Mouse (Mus musculus): Measurements from ENCODE around the gene Kif5c. TPM values are rescaled to one million over a fixed set of nuclear protein-coding genes. Genes with fewer than 3 reads are reported as not detected.

Kif5c gene
- polyA plus RNA-seq, 1 experiment from 2014 or later: 153 TPM

GRCm38 (mm10) chr2:49816549-49816948 lies 197.5 kb downstream of the Kif5c start:
- Histone ChIP-seq H3K4me2 (replicated peaks) (no peak overlapping the region), H3K36me3 (no peaks in the 10 kb centered on the region), H3K9me3 (replicated peaks) (no peaks in the 10 kb centered on the region), H3K4me1 (peaks cover 7% of the 10 kb centered on the region), H3K27ac (no peak overlapping the region), H3K4me3 (no peak overlapping the region), H3K27me3 (0 out of 2 replicates have a peak, but pooled peaks cover 3% of the 10 kb centered on the region), H3K9ac (no peak overlapping the region)
- no peak for ATAC-seq (ENCODE audit: low FRiP score)
- WGBS: 90% methylated on average over 5 of the region's 5 CpGs

GRCm38 (mm10) chr2:49817151-49817550 lies 198.1 kb downstream of the Kif5c start:
- ATAC-seq (ENCODE audit: low FRiP score): no peak
- H3K4me3 ChIP-seq: no peak overlapping the region
- H3K9me3 ChIP-seq (replicated peaks): no peaks in the 10 kb centered on the region
- 0 out of 2 replicates have a peak, but pooled peaks cover 3% of the 10 kb centered on the region for H3K27me3 ChIP-seq
- WGBS: 87% methylated on average over 3 of the region's 3 CpGs
- H3K27ac ChIP-seq: no peak overlapping the region
- H3K9ac ChIP-seq: no peak overlapping the region
- H3K4me2 ChIP-seq (replicated peaks): no peak overlapping the region
- no peaks in the 10 kb centered on the region for H3K36me3 ChIP-seq
- H3K4me1 ChIP-seq: 0 out of 2 replicates have a peak, but pooled peaks cover 2% of the 10 kb centered on the region

DNA sequence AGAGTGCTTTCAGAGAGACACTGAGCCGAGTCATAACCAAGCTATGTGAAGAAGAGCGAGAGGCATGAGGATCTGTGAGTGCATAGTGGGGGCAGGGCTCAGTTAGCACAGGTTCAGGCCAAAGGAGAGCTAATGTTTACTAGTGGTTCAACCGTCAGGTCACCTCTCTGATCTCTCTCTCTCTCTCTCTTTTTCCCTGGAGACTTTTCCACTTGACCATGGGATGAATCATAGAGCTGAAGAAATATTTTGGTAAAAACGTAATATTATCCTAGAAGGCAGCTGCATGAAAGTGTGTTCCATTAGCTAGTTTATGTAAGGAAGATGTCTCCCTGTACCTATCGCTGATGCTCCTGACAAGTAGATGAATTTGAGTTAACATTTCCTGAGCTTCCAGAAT lies 199.0 kb downstream of the Kif5c start:
- Histone ChIP-seq H3K27me3 (0 out of 2 replicates have a peak, but pooled peaks cover 3% of the 10 kb centered on the region), H3K4me1 (no peaks in the 10 kb centered on the region), H3K36me3 (no peaks in the 10 kb centered on the region), H3K9ac (no peak overlapping the region), H3K9me3 (replicated peaks) (no peaks in the 10 kb centered on the region), H3K27ac (no peak overlapping the region), H3K4me2 (replicated peaks) (no peak overlapping the region), H3K4me3 (no peak overlapping the region)
- 92% methylated on average over 5 of the region's 5 CpGs for WGBS
- ATAC-seq (ENCODE audit: low FRiP score): no peak

GRCm38 (mm10) chr2:49822312-49822711 lies 203.2 kb downstream of the Kif5c start:
- Histone ChIP-seq H3K27me3 (no peaks in the 10 kb centered on the region), H3K9me3 (replicated peaks) (no peaks in the 10 kb centered on the region), H3K4me3 (no peak overlapping the region), H3K4me2 (replicated peaks) (no peak overlapping the region), H3K4me1 (no peaks in the 10 kb centered on the region), H3K36me3 (no peaks in the 10 kb centered on the region), H3K27ac (no peak overlapping the region), H3K9ac (no peak overlapping the region)
- WGBS: 86% methylated on average over 1 of the region's 1 CpGs
- ATAC-seq (ENCODE audit: low FRiP score): no peak

Other genes with a start within 250 kb of the Kif5c start
- gene Epc2, start 167.8 kb upstream of the Kif5c start, polyA plus RNA-seq (2016; fragmentation: Nextera tagmentation; extraction: Ambion mirVana): 12.0 and 14.1 TPM in 2 replicates
- gene Lypd6b, start 168.4 kb downstream of the Kif5c start, polyA plus RNA-seq (2016; fragmentation: Nextera tagmentation; extraction: Ambion mirVana): 1.7 and 2.6 TPM in 2 replicates